Mouse (Mus musculus) layer of hippocampus, adult 9-11 months (tissue): ENCODE measurements around the gene Gm5346.
"Not testable (repeated sequence)": the region's sequence is repeated elsewhere in the genome, so short reads cannot be mapped to it uniquely, and the experiment has no call there.

Experiments used
- DNase-seq: peaks from one replicate; pipeline ENCODE4 v3.0.0; 2022

The Gm5346 gene

DNA sequence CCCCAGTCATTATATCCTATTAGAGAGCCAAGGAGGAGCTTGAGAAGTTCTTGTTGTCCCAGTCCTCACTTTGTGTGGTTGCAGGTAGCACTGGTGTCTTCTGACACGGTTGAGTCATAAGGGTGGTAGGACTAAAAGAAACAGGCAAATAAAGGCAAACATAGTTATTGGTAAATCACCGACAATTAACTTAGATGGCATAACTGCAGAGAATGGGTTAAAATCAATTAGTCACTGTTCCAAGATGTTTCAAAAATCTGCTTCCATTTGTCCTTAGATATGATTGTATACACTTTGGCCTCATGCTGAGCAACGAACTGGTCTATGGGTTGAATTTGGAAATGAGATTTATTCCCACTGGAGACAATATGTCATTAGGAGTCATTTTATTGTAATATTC, at the start of gene Gm5346:
Gene Gm5346, minus strand, starts transcription at position 101 of the 400 bp plus-strand sequence.
- no peak for DNase-seq

DNA sequence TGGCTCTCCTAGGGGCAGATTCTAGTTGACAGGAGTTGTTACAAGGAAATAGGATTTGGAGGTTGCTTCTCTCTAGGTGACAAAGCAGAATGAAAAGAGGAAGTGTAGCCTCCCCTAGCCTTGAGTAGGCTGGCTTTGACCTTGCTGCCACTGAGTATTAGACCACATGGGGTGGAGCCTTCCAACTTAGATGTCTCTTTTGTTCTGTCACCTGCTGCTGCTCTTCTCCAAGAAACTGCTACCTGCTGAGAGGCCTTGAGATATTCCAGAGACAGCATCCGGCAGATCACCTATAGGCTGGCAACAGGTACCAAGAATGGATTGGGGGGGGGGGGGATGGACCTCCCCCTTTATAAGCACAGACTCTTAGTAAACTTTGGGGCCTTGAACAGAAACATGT, 11.0 kb downstream of the Gm5346 start:
- DNase-seq, result no peak

DNA sequence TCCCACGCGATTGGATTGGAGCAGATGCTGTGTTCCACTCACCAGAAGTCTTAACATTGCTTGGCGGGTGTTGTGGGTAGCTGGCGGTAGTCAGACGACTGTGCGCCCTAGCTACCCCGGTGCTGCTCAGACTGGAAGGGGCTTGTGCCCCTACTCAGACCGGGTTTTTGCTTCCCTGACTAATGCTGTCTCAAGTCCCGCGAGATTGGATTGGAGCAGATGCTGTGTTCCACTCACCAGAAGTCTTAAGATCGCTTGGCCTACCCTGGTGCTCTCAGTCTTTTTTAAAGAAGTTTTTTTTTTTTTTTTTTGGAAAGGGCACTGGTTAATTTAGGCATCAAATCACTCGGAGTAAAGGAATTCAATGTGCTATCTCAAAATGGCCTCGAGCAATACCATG, 23.4 kb downstream of the Gm5346 start:
- not testable (repeated sequence) for DNase-seq

DNA sequence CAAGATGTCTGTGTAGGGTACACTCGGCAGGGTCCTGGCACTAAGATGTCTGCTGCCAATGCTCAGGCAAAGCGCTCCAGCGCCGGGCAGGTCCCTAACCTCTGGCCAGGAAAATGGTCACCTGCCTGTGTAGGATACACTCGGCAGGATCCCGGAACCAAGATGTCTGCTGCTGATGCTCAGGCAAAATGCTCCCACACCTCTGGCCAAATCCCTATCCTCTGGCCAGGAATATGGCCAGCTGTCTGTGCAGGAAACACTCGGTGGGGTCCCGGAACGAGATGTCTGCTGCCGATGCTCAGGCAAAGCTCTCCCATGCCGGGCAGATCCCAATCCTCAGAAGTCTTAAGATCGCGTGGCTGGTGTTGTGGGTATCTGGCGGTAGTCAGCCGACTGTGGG, 23.9 kb downstream of the Gm5346 start:
- DNase-seq, result not testable (repeated sequence)

DNA sequence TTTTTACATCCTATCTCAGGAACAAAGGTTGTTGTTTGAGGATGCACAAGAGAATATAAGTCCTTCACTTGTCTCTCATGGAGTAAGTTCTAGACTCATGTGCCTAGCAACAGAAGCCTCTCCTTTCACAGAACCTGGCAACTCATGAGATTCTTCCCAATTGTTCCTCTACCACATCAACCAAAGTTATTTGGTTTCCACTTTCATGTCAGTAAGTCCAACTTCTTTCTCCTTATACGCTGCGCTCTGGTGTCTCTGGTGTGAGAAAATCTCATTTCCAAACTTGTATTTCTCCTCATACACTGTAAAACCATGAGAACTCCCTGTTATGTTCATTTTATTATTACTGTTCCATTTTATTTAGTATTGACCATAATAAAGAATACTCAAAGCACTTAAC, 50.5 kb downstream of the Gm5346 start, which contains the start of gene Adam26a:
Gene Adam26a, minus strand, starts transcription at position 101 of the 400 bp plus-strand sequence.
- DNase-seq, result not testable (repeated sequence)
